Mouse (Mus musculus): ENCODE measurements around the gene Anks1. TPM values are rescaled to one million over a fixed set of nuclear protein-coding genes. Genes with fewer than 3 reads are reported as not detected.
A peak's percentile ranks its signal among the peaks of the same experiment; 100 is the strongest.

The Anks1 gene
- polyA plus RNA-seq (2015; fragmentation: Nextera tagmentation; extraction: Ambion mirVana), result 7.7 and 8.2 TPM in 2 replicates

DNA sequence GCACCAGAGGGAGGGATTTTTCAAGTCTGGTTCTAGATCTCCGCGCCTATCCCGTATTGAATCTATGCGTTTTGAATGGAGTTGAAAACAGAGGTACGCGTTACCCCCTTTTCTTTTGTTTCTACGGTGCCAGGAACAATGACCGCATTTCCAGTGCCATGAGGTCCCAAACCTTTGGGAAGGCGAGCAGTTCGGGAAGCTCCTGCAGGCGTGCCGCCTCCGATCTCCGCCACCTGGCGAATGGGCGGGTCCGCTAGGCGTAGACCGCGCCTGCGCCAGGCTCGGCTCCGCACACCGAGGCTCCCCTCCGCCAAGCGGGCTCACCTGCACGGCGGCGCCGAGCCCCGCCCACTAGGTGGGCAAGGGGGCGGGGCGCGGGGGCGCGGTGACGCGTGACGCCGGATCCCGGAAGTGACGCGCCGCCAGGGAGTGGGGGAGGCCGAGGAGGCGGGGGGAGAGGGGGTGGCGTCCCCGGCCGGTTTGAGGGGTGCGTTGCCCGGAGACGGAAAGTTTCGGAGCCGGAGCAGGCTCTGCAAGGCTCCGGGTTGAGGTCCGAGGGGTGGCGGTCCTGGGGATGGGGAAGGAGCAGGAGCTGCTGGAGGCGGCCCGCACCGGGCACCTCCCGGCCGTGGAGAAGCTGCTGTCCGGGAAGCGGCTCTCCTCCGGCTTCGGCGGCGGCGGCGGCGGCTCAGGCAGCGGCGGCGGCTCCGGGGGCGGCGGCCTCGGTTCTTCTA lies at the start of gene Anks1:
Gene Anks1, plus strand, starts transcription at position 419 of the 734 bp plus-strand sequence.
- peaks cover 34% of the 10 kb centered on the region for H3K4me1 ChIP-seq
- H3K9ac ChIP-seq, result peak within 1 kb of the TSS; percentile 96
- under 1% methylated on average over 76 of the region's 78 CpGs for WGBS
- peak; percentile 89 for ATAC-seq (ENCODE audit: extremely low read depth, insufficient number of reproducible peaks, low FRiP score, low TSS enrichment)
- H3K27ac ChIP-seq (replicated peaks), result peak within 1 kb of the TSS; percentile 88
- peak within 1 kb of the TSS; percentile 97 for H3K4me3 ChIP-seq
- H3K4me2 ChIP-seq, result peak within 1 kb of the TSS; percentile 99
- no peaks in the 10 kb centered on the region for H3K9me3 ChIP-seq
- no peaks in the 10 kb centered on the region for H3K27me3 ChIP-seq (replicated peaks)
- H3K36me3 ChIP-seq, result peaks cover 20% of the 10 kb centered on the region

DNA sequence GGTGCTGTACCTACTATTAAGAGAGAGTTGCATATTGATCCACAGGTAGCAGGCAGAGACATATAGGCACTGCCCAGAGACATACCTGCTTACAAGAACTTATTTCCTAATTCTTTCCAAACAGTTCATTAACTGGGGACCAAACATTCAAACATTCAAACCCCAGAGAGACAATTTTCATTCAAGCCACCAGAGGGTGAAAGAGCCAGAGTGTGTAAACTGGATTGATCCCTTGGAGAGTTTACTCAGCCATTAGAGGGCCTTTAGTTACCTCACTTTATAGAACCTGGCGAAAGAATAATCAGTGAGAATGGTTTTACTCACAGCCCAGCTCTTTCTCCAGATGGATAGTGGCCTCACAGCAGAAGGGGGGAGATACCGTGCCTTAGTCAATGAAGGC lies 43.6 kb upstream of the Anks1 start:
- peaks cover 6% of the 10 kb centered on the region for H3K36me3 ChIP-seq

DNA sequence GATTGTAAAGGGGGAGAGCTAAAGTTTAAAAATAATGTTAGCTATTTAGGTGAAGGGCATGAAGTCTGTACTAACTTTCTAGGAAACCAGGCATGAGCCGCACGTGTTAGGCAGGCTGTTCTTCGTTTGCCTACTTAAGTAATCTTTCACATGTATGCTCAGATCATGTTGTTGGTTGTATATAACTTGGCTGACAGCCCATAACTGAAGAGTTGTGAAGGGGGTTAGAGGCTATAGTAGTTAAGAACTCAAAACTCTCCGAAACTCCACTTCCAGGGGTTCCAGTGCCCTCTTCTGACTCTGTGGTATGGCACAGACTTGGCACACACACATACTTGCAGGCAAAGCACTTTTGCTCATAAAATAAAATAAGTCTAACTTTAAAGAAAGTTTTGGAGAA lies 42.4 kb upstream of the Anks1 start:
- Histone ChIP-seq H3K4me2 (no peak overlapping the region), H3K27ac (replicated peaks) (no peak overlapping the region), H3K9ac (no peak overlapping the region), H3K27me3 (replicated peaks) (no peaks in the 10 kb centered on the region), H3K9me3 (no peaks in the 10 kb centered on the region), H3K4me1 (peaks cover 10% of the 10 kb centered on the region; the same call in 1 of the 2 replicates), H3K4me3 (no peak overlapping the region), H3K36me3 (peaks cover 6% of the 10 kb centered on the region)
- ATAC-seq (ENCODE audit: extremely low read depth, insufficient number of reproducible peaks, low FRiP score, low TSS enrichment), result no peak
- 73% methylated on average over 4 of the region's 4 CpGs for WGBS

More for the DNA sequence above, 43.6 kb upstream of the Anks1 start:
- H3K27ac ChIP-seq (replicated peaks), result no peak overlapping the region
- H3K27me3 ChIP-seq (replicated peaks), result no peaks in the 10 kb centered on the region
- no peaks in the 10 kb centered on the region for H3K9me3 ChIP-seq
- H3K4me3 ChIP-seq, result no peak overlapping the region
- WGBS, result 73% methylated on average over 2 of the region's 2 CpGs
- H3K4me1 ChIP-seq, result peaks cover 10% of the 10 kb centered on the region; the same call in 1 of the 2 replicates
- no peak overlapping the region for H3K4me2 ChIP-seq
- H3K9ac ChIP-seq, result no peak overlapping the region
- ATAC-seq (ENCODE audit: extremely low read depth, insufficient number of reproducible peaks, low FRiP score, low TSS enrichment), result no peak

DNA sequence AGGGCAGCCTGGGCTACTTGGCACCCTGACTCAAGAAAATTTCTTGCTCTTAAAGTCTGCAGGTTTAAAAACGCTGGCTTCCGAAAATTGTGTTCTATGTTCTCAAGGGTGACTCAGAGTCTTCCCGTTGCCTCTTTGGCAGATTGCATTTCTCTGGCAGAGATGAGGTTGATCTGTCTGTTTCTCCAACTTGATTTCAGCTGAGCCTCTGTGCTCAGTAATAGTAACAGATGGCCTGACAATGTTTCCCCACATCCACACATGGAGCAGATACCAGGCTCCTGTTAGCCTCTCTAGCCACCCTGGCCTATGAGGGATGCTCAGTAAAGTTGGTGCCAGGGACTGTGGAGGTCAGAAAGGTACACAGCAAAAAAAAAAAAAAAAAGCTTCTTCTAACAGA lies 37.3 kb upstream of the Anks1 start:
- 86% methylated on average over 3 of the region's 3 CpGs for WGBS
- Histone ChIP-seq H3K4me1 (peaks cover 20% of the 10 kb centered on the region), H3K36me3 (peaks cover 6% of the 10 kb centered on the region)

DNA sequence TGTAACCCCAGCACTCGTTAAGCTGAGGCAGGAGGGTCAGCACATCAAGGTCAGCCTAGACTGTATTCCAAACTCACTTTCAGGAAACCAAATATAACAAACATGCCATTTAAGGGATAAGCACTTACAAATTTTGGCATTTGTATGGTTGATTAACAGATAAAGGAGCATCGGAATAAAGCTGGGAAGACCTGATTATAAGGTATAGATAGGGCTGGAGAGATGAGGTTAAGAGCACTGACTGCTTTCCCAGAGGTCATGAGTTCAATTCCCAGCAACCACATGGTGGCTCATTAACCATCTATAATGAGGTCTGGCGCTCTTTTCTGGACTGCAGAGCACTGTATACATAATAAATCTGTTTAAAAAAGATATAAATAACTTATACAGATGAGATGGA lies 35.5 kb upstream of the Anks1 start:
- Histone ChIP-seq H3K4me2 (no peak overlapping the region), H3K36me3 (peaks cover 11% of the 10 kb centered on the region), H3K27ac (replicated peaks) (no peak overlapping the region), H3K4me1 (peaks cover 20% of the 10 kb centered on the region), H3K4me3 (no peak overlapping the region), H3K27me3 (replicated peaks) (no peaks in the 10 kb centered on the region), H3K9me3 (no peaks in the 10 kb centered on the region), H3K9ac (no peak overlapping the region)
- 71% methylated on average over 3 of the region's 3 CpGs for WGBS
- ATAC-seq (ENCODE audit: extremely low read depth, insufficient number of reproducible peaks, low FRiP score, low TSS enrichment), result no peak

More for the DNA sequence above, 37.3 kb upstream of the Anks1 start:
- Histone ChIP-seq H3K4me3 (no peak overlapping the region), H3K4me2 (no peak overlapping the region), H3K27me3 (replicated peaks) (no peaks in the 10 kb centered on the region), H3K9me3 (no peaks in the 10 kb centered on the region), H3K9ac (no peak overlapping the region), H3K27ac (replicated peaks) (no peak overlapping the region)
- no peak for ATAC-seq (ENCODE audit: extremely low read depth, insufficient number of reproducible peaks, low FRiP score, low TSS enrichment)

DNA sequence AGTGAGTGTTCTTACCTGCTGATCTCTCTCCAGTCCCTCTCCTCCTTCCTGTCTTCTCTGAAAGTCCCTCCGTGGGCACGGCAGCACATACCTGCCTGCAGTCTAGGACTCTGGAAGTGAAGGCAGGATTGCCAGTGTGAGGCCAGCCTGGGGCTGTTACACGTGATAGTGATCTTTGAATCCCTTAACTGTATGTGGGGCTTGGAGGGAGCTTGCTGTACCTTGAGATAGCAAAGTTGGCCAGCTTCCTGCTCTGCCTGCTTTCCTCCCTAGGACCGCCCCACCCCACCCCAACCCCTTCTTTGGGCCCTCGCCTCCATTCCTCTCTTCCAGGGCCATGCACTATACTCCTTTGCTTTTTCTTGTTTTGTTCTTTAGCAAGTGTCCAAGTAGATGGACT lies 34.6 kb upstream of the Anks1 start:
- 40% methylated on average over 5 of the region's 5 CpGs for WGBS
- no peak for ATAC-seq (ENCODE audit: extremely low read depth, insufficient number of reproducible peaks, low FRiP score, low TSS enrichment)
- Histone ChIP-seq H3K27me3 (replicated peaks) (no peaks in the 10 kb centered on the region), H3K9me3 (no peaks in the 10 kb centered on the region), H3K36me3 (peaks cover 18% of the 10 kb centered on the region), H3K9ac (0 out of 2 replicates have a peak overlapping the region, but pooled peaks have one; percentile 2), H3K27ac (replicated peaks) (no peak overlapping the region), H3K4me1 (peaks cover 20% of the 10 kb centered on the region), H3K4me3 (no peak overlapping the region), H3K4me2 (no peak overlapping the region)

DNA sequence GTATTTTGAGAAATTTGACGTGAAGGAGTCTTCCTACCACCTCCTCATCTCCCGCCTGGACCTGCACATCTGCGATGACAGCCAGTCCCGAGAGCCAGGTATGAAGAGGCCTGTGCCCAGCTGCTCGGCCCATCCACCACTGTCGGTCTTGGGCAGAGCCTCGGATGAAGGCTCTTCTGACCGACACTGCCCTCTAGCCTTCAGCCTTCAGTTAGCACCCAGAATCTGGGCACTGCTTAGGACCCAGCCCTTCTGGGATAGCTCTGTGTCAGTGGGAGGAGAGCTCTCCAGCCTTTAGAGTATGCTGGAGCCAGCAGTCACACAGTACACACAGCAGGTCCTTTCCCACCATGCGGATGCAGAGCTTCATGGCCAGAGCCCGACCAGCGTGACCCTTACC lies 27.6 kb upstream of the Anks1 start:
- no peak overlapping the region for H3K4me2 ChIP-seq
- 54% methylated on average over 11 of the region's 11 CpGs for WGBS
- no peak for ATAC-seq (ENCODE audit: extremely low read depth, insufficient number of reproducible peaks, low FRiP score, low TSS enrichment)
- peaks cover 76% of the 10 kb centered on the region for H3K36me3 ChIP-seq
- H3K4me3 ChIP-seq, result no peak overlapping the region
- no peak overlapping the region for H3K27ac ChIP-seq (replicated peaks)
- no peaks in the 10 kb centered on the region for H3K4me1 ChIP-seq
- no peaks in the 10 kb centered on the region for H3K27me3 ChIP-seq (replicated peaks)
- H3K9me3 ChIP-seq, result no peaks in the 10 kb centered on the region
- no peak overlapping the region for H3K9ac ChIP-seq

DNA sequence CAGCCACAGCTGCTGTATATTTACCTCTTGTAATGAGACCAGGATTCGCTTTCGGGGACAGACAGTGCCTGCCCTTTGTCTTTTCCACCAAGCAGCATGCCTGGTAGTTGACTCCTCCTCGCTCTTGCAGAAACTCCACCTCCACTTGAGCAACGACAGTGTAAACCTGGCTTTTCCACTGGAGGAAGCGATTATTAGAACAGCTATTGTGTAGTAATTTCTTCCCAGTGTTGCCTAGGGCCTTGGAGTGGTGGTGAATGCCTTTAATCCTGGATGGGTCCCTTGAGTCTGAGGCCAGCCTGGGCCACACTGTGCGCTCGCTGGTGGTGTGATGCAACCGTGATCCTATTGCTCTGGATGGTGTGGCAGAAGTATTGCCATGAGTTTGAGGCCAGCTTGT lies 26.0 kb upstream of the Anks1 start:
- Histone ChIP-seq H3K4me2 (no peak overlapping the region), H3K9ac (no peak overlapping the region), H3K27me3 (replicated peaks) (no peaks in the 10 kb centered on the region), H3K4me3 (no peak overlapping the region), H3K4me1 (no peaks in the 10 kb centered on the region), H3K9me3 (no peaks in the 10 kb centered on the region), H3K27ac (replicated peaks) (no peak overlapping the region), H3K36me3 (peaks cover 90% of the 10 kb centered on the region)
- ATAC-seq (ENCODE audit: extremely low read depth, insufficient number of reproducible peaks, low FRiP score, low TSS enrichment), result no peak
- WGBS, result 84% methylated on average over 8 of the region's 8 CpGs

DNA sequence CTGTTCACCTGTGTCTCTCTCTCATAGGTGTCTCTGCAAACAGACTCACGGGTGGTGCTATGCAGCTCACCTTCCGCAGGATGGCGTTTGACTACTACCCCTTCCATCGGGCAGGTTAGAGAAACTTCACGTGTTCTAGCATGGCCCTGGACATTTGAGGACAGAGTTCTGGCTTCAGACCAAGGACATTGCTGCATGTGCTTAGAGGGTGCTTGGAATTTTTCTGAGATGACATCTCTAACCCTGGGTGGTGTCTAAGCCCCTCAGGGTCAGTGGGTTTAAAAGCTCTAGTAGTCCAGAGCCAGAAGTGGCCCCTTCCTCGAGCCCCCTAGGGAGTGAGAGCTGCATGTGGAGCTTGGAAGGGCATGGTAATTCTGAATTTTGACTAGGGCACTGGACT lies 25.1 kb upstream of the Anks1 start:
- Histone ChIP-seq H3K27me3 (replicated peaks) (no peaks in the 10 kb centered on the region), H3K4me3 (no peak overlapping the region), H3K9ac (no peak overlapping the region), H3K36me3 (peaks cover 86% of the 10 kb centered on the region), H3K9me3 (no peaks in the 10 kb centered on the region), H3K4me1 (no peaks in the 10 kb centered on the region), H3K4me2 (no peak overlapping the region), H3K27ac (replicated peaks) (no peak overlapping the region)
- ATAC-seq (ENCODE audit: extremely low read depth, insufficient number of reproducible peaks, low FRiP score, low TSS enrichment), result no peak
- WGBS, result 89% methylated on average over 6 of the region's 6 CpGs

DNA sequence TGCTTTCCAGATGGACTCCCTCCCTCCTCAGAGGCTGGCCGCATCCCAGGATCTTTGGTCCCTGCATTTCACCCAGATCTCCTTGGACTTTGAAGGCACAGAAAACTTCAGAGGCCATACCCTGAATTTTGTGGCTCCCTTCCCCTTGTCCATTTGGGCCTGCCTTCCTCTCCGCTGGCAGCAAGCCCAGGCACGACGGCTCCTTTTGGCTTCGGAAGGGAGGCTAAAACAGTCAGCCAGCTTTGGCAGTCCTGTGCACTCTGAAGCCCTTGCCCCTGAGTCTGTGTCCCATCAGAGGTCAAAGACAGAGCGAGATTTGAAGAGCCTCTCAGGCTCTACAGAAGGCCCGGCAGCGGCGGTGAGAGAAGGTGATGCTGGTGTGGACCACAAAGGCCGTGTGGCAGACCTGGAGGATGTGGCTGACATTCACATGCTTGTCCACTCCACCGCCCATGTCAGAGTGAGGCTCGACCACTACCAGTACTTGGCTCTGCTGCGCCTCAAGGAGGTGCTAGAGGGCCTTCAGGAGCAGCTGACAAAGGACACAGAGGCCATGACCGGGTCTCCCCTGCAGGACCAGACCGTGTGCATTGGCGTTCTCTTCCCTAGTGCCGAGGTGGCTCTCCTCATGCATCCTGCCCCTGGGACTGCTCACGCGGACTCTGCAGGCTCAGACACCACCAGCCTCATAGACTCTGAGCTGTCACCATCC lies 22.5 kb upstream of the Anks1 start:
- 71% methylated on average over 19 of the region's 19 CpGs for WGBS
- peaks cover 82% of the 10 kb centered on the region for H3K36me3 ChIP-seq
- ATAC-seq (ENCODE audit: extremely low read depth, insufficient number of reproducible peaks, low FRiP score, low TSS enrichment), result no peak
- H3K4me2 ChIP-seq, result no peak overlapping the region
- no peak overlapping the region for H3K9ac ChIP-seq
- H3K27me3 ChIP-seq (replicated peaks), result no peaks in the 10 kb centered on the region
- H3K4me1 ChIP-seq, result no peaks in the 10 kb centered on the region
- no peak overlapping the region for H3K4me3 ChIP-seq
- H3K27ac ChIP-seq (replicated peaks), result no peak overlapping the region; the same call in 1 of the 2 replicates
- no peaks in the 10 kb centered on the region for H3K9me3 ChIP-seq

DNA sequence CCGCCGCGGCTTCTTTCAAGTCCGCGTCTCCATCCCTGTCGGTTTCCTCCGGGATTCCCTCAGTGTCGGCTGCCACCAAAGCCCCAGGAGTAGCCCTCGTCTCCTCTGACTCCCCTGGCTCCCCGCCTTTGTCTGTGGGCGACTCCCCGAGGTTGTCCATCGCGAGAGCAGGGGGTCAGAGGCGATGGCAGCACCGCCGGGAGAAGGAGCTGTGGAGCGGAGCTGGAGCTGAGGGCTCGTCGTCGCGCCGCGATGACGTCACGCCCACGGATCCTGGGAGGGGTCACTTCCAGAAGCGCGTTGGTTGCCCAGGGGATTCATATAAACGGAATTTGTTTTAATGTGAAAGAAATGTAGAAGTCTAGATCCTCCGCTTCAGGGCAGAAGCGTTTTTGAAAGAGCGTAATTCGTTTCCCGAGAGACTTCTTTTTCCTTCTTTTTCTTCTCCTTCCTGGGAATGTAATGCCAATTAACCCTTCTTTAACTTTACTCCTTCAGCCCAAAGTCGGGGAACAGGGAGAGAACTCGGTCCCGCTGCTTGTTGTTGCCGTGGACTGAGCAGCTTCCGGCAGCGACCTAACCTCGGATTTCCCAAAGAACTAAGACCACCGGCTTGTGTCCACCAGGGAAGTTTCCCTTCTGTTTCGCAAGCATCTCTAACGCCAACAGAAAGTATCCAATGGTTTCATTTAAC lies 1.4 kb upstream of the Anks1 start:
- Histone ChIP-seq H3K4me2 (peak overlapping the region; percentile 99), H3K4me3 (peak overlapping the region; percentile 97), H3K36me3 (peaks cover 25% of the 10 kb centered on the region), H3K27ac (replicated peaks) (peak overlapping the region; percentile 88), H3K9me3 (no peaks in the 10 kb centered on the region), H3K9ac (peak overlapping the region; percentile 96), H3K27me3 (replicated peaks) (no peaks in the 10 kb centered on the region), H3K4me1 (peaks cover 34% of the 10 kb centered on the region)
- WGBS, result under 1% methylated on average over 45 of the region's 45 CpGs
- 0 out of 2 replicates have a peak, but pooled peaks have one; percentile 17 for ATAC-seq (ENCODE audit: extremely low read depth, insufficient number of reproducible peaks, low FRiP score, low TSS enrichment)
